Mouse (Mus musculus): ENCODE data around the gene Neurod6.
"Not testable (repeated sequence)": the region's sequence is repeated elsewhere in the genome, so short reads cannot be mapped to it uniquely, and the experiment has no call there.

Neurod6 gene

GRCm38 (mm10) chr6:55680974-55681373 is at the start of gene Neurod6:
Neurod6 (minus strand) TSS chr6:55681263.
- no peak for DNase-seq (ENCODE audit: extremely low spot score, low spot score)

DNA sequence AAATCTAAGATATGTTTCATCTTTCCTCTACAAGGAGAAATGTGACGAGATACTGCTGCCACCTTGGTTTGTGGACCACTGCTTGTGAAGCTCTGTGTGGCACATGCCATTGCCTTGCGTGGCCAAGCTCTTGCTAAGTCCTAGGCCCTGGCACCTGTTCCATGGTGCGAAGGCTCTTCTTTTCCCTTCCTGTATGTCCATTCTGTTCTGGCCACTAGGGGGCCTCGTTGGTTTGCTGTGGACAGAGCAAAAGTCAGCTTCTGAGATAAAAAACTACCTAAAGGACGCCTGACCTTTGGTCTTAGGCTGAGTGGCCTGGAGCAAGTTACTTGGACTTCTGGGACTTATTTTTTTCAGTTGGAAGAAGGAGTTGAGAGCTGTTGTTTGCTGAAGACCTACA is 36.1 kb upstream of the Neurod6 start:
- peak; percentile 76 for DNase-seq (ENCODE audit: extremely low spot score, low spot score)

- no peak for DNase-seq (ENCODE audit: extremely low spot score, low spot score)
These were observed 34.4 kb upstream of the Neurod6 start for GRCm38 (mm10) chr6:55715446-55715845.

DNA sequence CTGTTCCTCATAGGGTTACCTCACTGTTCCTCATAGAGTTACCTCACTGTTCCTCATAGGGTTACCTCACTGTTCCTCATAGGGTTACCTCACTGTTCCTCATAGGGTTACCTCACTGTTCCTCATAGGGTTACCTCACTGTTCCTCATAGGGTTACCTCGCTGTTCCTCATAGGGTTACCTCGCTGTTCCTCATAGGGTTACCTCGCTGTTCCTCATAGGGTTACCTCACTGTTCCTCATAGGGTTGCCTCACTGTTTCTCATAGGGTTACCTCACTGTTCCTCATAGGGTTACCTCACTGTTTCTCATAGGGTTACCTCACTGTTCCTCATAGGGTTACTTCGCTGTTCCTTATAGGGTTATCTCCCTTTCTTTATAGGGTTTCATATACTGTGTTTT is 29.9 kb upstream of the Neurod6 start:
- not testable (repeated sequence) for DNase-seq (ENCODE audit: extremely low spot score, low spot score)

- no peak for DNase-seq (ENCODE audit: extremely low spot score, low spot score)
These were observed 23.7 kb upstream of the Neurod6 start for GRCm38 (mm10) chr6:55704759-55705104.

- DNase-seq (ENCODE audit: extremely low spot score, low spot score): no peak
These were observed 23.1 kb upstream of the Neurod6 start for GRCm38 (mm10) chr6:55704061-55704758.

DNA sequence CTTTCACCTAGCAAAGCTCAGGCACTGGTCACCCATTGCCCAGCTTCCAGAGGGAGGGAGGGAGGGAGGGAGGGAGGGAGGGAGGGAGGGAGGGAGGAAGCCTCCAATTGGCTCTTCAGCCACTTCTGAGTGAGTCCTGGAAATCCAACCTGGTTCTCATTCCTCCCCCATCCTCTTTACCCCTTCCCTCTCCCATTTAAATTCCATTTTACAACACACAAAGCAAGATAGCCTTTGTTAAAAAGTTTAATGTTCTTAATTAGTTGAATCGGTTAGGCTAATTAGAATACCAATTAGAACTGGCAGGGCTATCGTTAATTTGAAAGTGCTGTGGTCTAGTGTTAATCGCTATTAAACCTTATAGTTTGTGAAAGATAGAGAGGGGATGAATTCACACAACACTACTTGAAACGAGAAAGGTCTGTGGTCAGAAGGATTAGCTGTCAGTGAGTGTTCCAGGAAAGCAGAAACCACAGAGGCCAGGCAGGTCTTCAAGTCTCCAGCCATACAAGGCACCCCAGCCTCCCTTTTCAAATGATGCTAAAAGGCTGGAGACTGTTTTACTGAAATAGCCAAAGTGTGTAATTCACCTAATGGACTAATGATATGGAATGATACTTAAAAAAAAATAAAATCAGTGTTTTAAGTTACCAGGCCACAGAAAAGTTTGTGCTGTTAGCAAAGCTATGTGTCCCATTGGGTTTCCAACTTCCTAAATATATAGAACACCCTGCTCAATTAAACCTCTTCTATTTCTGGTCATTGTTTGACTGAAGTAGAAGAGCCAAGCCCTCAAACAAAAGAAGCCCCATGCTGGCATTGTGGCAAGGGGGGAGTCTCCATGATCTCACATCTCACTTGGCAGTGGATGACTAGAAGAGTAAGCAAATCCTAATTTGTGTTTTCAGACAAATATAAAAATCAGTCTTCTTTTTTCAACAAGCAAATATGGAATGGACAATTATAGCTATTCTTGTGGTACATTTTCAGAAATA is 19.6 kb upstream of the Neurod6 start:
- DNase-seq (ENCODE audit: extremely low spot score, low spot score): no peak

GRCm38 (mm10) chr6:55690015-55690531 is 9.0 kb upstream of the Neurod6 start:
- DNase-seq (ENCODE audit: extremely low spot score, low spot score): no peak

- no peak for DNase-seq (ENCODE audit: extremely low spot score, low spot score)
These were observed 2.4 kb upstream of the Neurod6 start for GRCm38 (mm10) chr6:55683506-55683905.

GRCm38 (mm10) chr6:55682886-55683285 is 1.8 kb upstream of the Neurod6 start:
- DNase-seq (ENCODE audit: extremely low spot score, low spot score): no peak

DNA sequence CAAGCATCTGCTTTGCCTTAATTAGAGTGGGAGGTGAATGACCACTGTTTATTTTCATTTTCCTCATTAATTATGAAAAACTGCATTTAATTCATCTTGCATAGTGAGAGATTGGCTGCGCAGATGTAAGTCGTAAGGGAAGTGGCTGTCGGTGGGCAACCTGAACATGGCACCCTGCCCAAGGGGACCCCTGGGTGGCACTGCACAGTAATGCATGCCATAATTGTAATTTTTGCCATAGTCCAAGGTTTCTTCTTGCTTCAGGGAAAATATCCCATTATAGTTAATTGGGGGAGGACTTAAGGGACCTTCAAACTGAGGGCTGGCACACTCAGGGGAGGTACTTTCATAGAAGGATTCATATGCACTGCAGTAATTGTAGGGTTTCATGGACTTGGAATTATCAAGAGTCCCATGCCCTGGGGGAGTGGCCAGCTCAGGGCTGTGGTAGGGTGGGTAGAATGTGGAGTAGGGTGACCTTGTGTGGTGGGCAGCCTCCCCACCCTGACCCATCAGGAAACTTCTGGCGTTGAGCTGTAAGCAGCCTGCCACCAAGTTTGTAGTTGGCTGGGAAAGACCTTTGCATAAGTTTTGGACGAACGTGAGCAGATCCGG is 2.4 kb downstream of the Neurod6 start:
- no peak for DNase-seq (ENCODE audit: extremely low spot score, low spot score)

DNA sequence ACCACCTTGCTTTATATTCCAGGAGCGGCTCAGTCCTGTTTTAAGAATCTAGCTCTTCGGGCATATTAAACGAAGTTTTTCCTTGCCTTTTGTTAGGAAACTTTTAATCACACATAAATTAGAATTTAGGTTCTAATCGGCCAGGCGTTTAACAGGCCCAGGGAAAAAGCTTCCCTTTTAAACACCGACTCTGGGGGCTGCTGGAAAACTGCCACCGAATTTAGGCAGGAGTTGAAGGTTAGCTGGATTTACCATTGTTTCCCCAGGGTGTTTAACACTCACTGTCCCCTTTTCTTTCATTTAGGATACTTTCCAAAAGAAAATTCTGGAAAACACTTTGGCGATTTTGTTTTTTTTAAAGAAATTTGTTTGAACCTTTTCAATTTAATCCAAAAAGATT is 3.7 kb downstream of the Neurod6 start:
- no peak for DNase-seq (ENCODE audit: extremely low spot score, low spot score)

DNA sequence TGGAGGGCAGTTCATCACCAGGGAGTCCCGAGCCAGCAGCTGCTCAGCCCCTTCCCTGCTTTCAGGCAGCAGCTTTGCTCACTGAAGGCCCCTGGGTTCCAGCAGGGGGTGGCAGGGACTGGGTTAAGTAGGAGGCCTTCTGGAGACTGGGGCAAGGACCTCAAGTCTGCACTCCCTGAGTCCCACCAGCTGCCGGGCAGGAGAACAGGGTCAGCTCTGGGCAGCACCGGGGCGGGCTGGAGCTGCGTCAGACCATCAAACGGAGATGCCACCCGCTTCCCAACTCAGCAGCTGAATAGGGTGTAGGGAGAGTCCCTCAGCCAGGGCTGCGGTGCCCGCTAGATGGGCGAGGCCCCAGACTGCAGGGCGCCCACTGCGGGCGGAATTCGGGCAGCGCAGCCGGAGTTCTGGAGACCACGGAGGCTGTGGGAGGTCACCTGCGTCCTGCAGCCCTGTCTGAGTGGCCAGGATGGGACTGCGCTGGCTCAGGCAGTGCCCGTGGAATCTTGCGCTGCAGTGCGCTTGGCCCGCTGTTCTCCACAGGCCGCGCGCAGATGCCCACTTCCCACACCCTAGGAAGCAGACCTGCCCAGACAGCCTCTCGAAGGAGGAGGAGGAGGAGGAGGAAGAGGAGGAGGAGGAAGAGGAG is 4.3 kb downstream of the Neurod6 start:
- DNase-seq (ENCODE audit: extremely low spot score, low spot score): peak; percentile 59

GRCm38 (mm10) chr6:55676141-55676662 is 4.9 kb downstream of the Neurod6 start:
- no peak for DNase-seq (ENCODE audit: extremely low spot score, low spot score)

DNA sequence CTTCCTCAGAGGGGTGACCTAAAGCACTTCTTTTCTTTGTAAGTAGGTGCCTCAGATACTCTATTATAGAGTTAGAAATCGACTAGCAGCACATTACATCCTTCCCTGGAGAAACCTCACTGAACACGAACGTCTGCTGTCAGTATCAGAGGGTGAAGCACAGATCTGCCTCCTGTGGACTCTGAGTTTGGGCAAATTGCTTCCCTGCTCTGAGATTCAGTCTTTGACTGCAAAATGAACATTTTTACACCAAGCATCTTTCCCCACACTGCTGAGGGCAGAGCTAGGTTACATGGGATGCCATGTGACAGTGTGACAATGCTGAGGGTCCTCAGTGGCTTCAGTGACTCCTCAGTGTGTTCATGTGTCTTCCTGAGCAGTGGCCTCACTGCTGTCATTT is 13.3 kb downstream of the Neurod6 start:
- no peak for DNase-seq (ENCODE audit: extremely low spot score, low spot score)

- DNase-seq (ENCODE audit: extremely low spot score, low spot score): no peak
These were observed 19.7 kb downstream of the Neurod6 start for GRCm38 (mm10) chr6:55661126-55661915.

- DNase-seq (ENCODE audit: extremely low spot score, low spot score): no peak
These were observed 31.1 kb downstream of the Neurod6 start for GRCm38 (mm10) chr6:55649996-55650395.

DNA sequence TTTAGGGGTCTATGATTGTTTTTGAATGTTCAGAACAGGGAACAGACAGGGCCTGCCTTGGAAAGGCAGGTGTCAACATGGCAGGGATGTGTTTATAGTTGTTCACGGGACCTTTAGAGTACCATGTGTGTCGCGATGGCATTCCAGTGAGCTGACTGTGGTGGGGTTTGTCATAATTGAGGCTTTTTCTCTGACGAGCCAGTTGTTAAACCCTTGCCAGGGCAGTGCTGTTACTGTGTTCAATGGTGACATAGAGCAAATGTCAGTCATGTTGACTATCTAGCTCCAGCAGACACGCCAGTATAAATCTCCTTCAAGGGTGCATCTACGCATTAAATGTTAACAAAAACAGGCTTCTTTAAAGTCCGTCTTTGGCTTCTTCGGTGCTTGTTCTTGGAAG is 31.5 kb downstream of the Neurod6 start:
- DNase-seq (ENCODE audit: extremely low spot score, low spot score): no peak

- DNase-seq (ENCODE audit: extremely low spot score, low spot score): no peak
These were observed 32.2 kb downstream of the Neurod6 start for GRCm38 (mm10) chr6:55648886-55649285.

DNA sequence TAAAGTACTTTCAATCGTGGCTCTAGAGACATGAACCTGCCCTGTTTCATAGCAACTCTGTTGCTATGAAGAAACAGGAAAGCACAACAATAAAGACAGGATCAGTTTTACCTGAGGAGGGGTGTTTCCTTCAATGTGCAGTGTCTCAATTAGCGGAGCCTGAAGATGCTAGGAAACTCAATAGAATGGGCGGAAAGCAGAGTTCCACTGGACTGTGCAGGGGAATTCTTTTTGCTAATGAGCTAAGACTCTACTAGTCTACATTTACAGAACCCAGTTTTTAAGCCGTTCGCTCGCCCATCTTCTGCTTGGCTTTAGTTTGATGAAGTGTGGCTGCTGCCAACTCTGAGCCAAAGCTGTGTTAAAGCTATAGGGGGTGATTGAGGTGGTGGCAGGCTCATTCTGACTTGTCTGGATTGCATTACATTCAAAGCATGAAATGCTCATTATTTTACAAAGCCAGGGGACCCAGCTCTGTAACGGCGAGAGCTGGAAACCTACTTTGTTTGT is 33.2 kb downstream of the Neurod6 start:
- DNase-seq (ENCODE audit: extremely low spot score, low spot score): no peak

All from neural tube, embryonic 10.5 days (tissue).